8 mouse cellular contexts compared by ENCODE assay signal in the genomic region with DNA sequence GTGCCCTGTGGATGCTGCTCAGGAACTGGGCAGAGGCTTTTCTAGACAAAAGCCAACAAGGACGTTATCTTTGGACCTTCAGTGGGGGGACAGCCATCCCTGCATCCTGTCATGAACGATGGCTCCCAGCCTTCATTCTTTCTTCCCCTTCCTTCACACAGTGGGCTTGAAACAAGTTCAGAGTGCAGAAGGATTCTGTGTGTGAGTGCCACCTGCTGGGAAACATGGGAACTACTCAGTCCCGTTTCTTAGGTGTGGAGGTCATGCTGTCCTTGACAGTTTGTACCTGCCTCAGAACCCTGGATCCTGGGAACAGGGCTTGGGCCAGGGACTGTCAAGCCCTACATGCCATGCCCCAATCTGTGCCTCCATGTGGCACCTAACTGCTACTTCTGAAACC. TPM values are rescaled to one million over a fixed set of nuclear protein-coding genes. Genes with fewer than 3 reads are reported as not detected.
DNase-seq lines count a peak whose midpoint lies in the region; ATAC-seq and TF ChIP-seq lines count a peak whose summit lies in the region.

No protein-coding gene starts in this region.

- peak; percentile 94 for TF ChIP-seq CTCF in liver, embryonic 14.5 days (IDR thresholded peaks at IDR 0.05; ENCODE audit: low read depth)

- H3K9me3 ChIP-seq in liver, embryonic 14.5 days (ENCODE audit: control insufficient read depth, low read length) = no peaks in the 10 kb centered on the region
- H3K9me3 ChIP-seq in neural tube, embryonic 15.5 days (replicated peaks) = no peaks in the 10 kb centered on the region

- H3K4me2 ChIP-seq in liver, embryonic 14.5 days (ENCODE audit: low read depth) = no peak overlapping the region
- no peak overlapping the region for H3K4me2 ChIP-seq in neural tube, embryonic 15.5 days

- H3K9ac ChIP-seq in liver, embryonic 14.5 days (replicated peaks) = no peak overlapping the region
- H3K9ac ChIP-seq in neural tube, embryonic 15.5 days (replicated peaks) = no peak overlapping the region

- H3K27me3 ChIP-seq in liver, embryonic 14.5 days (ENCODE audit: control insufficient read depth, insufficient read depth, low read length) = no peaks in the 10 kb centered on the region
- no peaks in the 10 kb centered on the region for H3K27me3 ChIP-seq in neural tube, embryonic 15.5 days (replicated peaks)

- ATAC-seq in liver, embryonic 14.5 days (ENCODE audit: insufficient read depth) = no peak
- no peak for ATAC-seq in neural tube, embryonic 15.5 days (ENCODE audit: low FRiP score)

- intact Hi-C loops in gastrocnemius, postnatal 36 days (cut with DNase I) = loop anchor here (2.0 kb wide), 1 partner anchor 70 kb away; no protein-coding TSS in a partner anchor

- WGBS in liver, embryonic 14.5 days (ENCODE audit: insufficient replicate concordance) = 5% methylated on average over 3 of the region's 3 CpGs
- 0% methylated on average over 3 of the region's 3 CpGs for whole genome bisulfite sequencing in neural tube, embryonic 15.5 days

- peaks cover 3% of the 10 kb centered on the region for H3K36me3 ChIP-seq in liver, embryonic 14.5 days (replicated peaks; ENCODE audit: control insufficient read depth, insufficient read depth, low read depth)
- H3K36me3 ChIP-seq in neural tube, embryonic 15.5 days = peaks cover 28% of the 10 kb centered on the region

- TF ChIP-seq EP300 in liver, embryonic 14.5 days (IDR thresholded peaks at IDR 0.05; ENCODE audit: low read depth) = no peak

- H3K4me1 ChIP-seq in liver, embryonic 14.5 days (replicated peaks; ENCODE audit: control insufficient read depth in 2 of 2, insufficient read depth in 2 of 2, low read length in 1 of 2) = peaks cover 11 to 16% of the 10 kb centered on the region in 2 experiments
- H3K4me1 ChIP-seq in neural tube, embryonic 15.5 days = peaks cover 31% of the 10 kb centered on the region

- no peak overlapping the region for H3K4me3 ChIP-seq in liver, embryonic 14.5 days (ENCODE audit: insufficient read depth in 1 of 2, low read depth in 2 of 2, low read length in 2 of 2)
- no peak overlapping the region for H3K4me3 ChIP-seq in neural tube, embryonic 15.5 days (replicated peaks)

- H3K27ac ChIP-seq in liver, embryonic 14.5 days = no peak overlapping the region
- H3K27ac ChIP-seq in neural tube, embryonic 15.5 days (replicated peaks) = peak overlapping the region; percentile 34; the same call in 1 of the 2 replicates

- peak; percentile 69 for DNase-seq in urinary bladder, postnatal 14 days (ENCODE audit: low spot score)
- DNase-seq in urinary bladder, adult 2 months (ENCODE audit: low spot score) = no peak
- peak; percentile 81 for DNase-seq in cerebellum, adult 9-10 months
- peak; percentile 34 to 47 for DNase-seq in gastrocnemius, postnatal 36 days
- peak; percentile 86 for DNase-seq in kidney, postnatal 10 days
- peak; percentile 42 to 54 (median 52) for DNase-seq in liver, embryonic 14.5 days (ENCODE audit: low read depth in 3 of 3, low spot score in 3 of 3)
- peak; percentile 74 for DNase-seq in thymus, postnatal 14 days

RNA-seq across cellular contexts. Expression of gene Ndufaf8, which starts 2.3 kb away (rescaled TPM):
- polyA plus RNA-seq in urinary bladder, adult 2 months (2012; rRNA removed) = 47.2 and 49.0 TPM in 2 replicates
- 10 to 100 TPM; 32.1 to 32.9 TPM for total RNA-seq in gastrocnemius, postnatal 36 days (2021)
- 20.3 and 30.3 TPM in 2 replicates for polyA plus RNA-seq in liver, embryonic 14.5 days (2012; rRNA removed)
- 52.9 and 57.5 TPM in 2 replicates for polyA plus RNA-seq in liver, embryonic 14.5 days (2014; fragmentation: Nextera tagmentation; extraction: Ambion mirVana)
- 49.4 and 64.3 TPM in 2 replicates for polyA plus RNA-seq in neural tube, embryonic 15.5 days (2015; fragmentation: Nextera tagmentation; extraction: Ambion mirVana)

RNA-seq across cellular contexts. Expression of gene Tepsin, which starts 2.5 kb away (rescaled TPM):
- 36.5 and 38.5 TPM in 2 replicates for polyA plus RNA-seq in urinary bladder, adult 2 months (2012; rRNA removed)
- total RNA-seq in gastrocnemius, postnatal 36 days (2021) = 1 to 10 TPM; 4.2 to 5.6 TPM
- polyA plus RNA-seq in liver, embryonic 14.5 days (2012; rRNA removed) = 11.0 and 12.7 TPM in 2 replicates
- 4.2 and 4.4 TPM in 2 replicates for polyA plus RNA-seq in liver, embryonic 14.5 days (2014; fragmentation: Nextera tagmentation; extraction: Ambion mirVana)
- 22.3 and 23.9 TPM in 2 replicates for polyA plus RNA-seq in neural tube, embryonic 15.5 days (2015; fragmentation: Nextera tagmentation; extraction: Ambion mirVana)

RNA-seq across cellular contexts. Expression of gene Cep131, which starts 14.4 kb away (rescaled TPM):
- 7.6 and 10.5 TPM in 2 replicates for polyA plus RNA-seq in urinary bladder, adult 2 months (2012; rRNA removed)
- total RNA-seq in gastrocnemius, postnatal 36 days (2021) = 1 to 10 TPM; 6.6 to 8.0 TPM
- polyA plus RNA-seq in liver, embryonic 14.5 days (2012; rRNA removed) = 2.3 and 4.4 TPM in 2 replicates
- 2.4 and 2.7 TPM in 2 replicates for polyA plus RNA-seq in liver, embryonic 14.5 days (2014; fragmentation: Nextera tagmentation; extraction: Ambion mirVana)
- polyA plus RNA-seq in neural tube, embryonic 15.5 days (2015; fragmentation: Nextera tagmentation; extraction: Ambion mirVana) = 26.0 and 27.2 TPM in 2 replicates

RNA-seq across cellular contexts. Expression of gene Slc38a10, which starts 50.1 kb away (rescaled TPM):
- polyA plus RNA-seq in urinary bladder, adult 2 months (2012; rRNA removed) = 60.0 and 72.0 TPM in 2 replicates
- 10 to 100 TPM; 43.0 to 43.4 TPM for total RNA-seq in gastrocnemius, postnatal 36 days (2021)
- polyA plus RNA-seq in liver, embryonic 14.5 days (2012; rRNA removed) = 15.9 and 21.0 TPM in 2 replicates
- polyA plus RNA-seq in liver, embryonic 14.5 days (2014; fragmentation: Nextera tagmentation; extraction: Ambion mirVana) = 21.8 and 23.3 TPM in 2 replicates
- polyA plus RNA-seq in neural tube, embryonic 15.5 days (2015; fragmentation: Nextera tagmentation; extraction: Ambion mirVana) = 107 and 112 TPM in 2 replicates

RNA-seq across cellular contexts. Expression of gene Aatk, which starts 54.1 kb away (rescaled TPM):
- polyA plus RNA-seq in urinary bladder, adult 2 months (2012; rRNA removed) = 15.2 and 15.3 TPM in 2 replicates
- 1 to 10 TPM; 3.2 to 4.1 TPM for total RNA-seq in gastrocnemius, postnatal 36 days (2021)
- polyA plus RNA-seq in liver, embryonic 14.5 days (2012; rRNA removed) = 0.45 and 0.57 TPM in 2 replicates
- polyA plus RNA-seq in liver, embryonic 14.5 days (2014; fragmentation: Nextera tagmentation; extraction: Ambion mirVana) = 0.13 and 0.27 TPM in 2 replicates
- polyA plus RNA-seq in neural tube, embryonic 15.5 days (2015; fragmentation: Nextera tagmentation; extraction: Ambion mirVana) = 38.2 and 46.2 TPM in 2 replicates
